Mouse (Mus musculus) testis, adult 2 months (tissue): ENCODE measurements around the gene Hspb2. TPM values are rescaled to one million over a fixed set of nuclear protein-coding genes. Genes with fewer than 3 reads are reported as not detected.
A peak's percentile ranks its signal among the peaks of the same experiment; 100 is the strongest.

Source experiments
- H3K27ac ChIP-seq: fragments of 200-500 bp; 2 replicates; pipeline ENCODE4 v1.5.1; 2012; ENCODE audit warnings: low read depth, low read length; ENCODE audit not compliant: control insufficient read depth, insufficient read depth
- H3K27me3 ChIP-seq: fragments of 200-500 bp; 2 replicates; pipeline ENCODE4 v1.6.1; 2012; ENCODE audit warnings: mild to moderate bottlenecking, low read length, moderate library complexity; ENCODE audit not compliant: control insufficient read depth, insufficient read depth
- H3K36me3 ChIP-seq: fragments of 200-500 bp; 2 replicates; pipeline ENCODE4 v1.6.1; 2012; ENCODE audit warnings: mild to moderate bottlenecking, low read length; ENCODE audit not compliant: control insufficient read depth, insufficient read depth
- H3K4me1 ChIP-seq: fragments of 200-500 bp; 2 replicates; pipeline ENCODE4 v1.6.1; 2012; ENCODE audit warnings: low read length; ENCODE audit not compliant: control insufficient read depth, insufficient read depth
- H3K4me3 ChIP-seq: fragments of 200-500 bp; 2 replicates; pipeline ENCODE4 v1.5.1; 2012; ENCODE audit warnings: low read depth, mild to moderate bottlenecking, low read length, moderate library complexity, mixed read lengths; ENCODE audit not compliant: control insufficient read depth
- CTCF ChIP-seq: fragments of 200-500 bp; IDR thresholded peaks from 2 replicates; pipeline ENCODE4 v1.5.1; 2012; ENCODE audit warnings: low read depth, mild to moderate bottlenecking, inconsistent platforms, low read length, moderate library complexity; ENCODE audit not compliant: control insufficient read depth, insufficient read depth, insufficient replicate concordance
- POLR2A ChIP-seq: fragments of 200-500 bp; IDR thresholded peaks from 2 replicates; pipeline ENCODE4 v1.6.1; 2012; ENCODE audit warnings: low read depth, mild to moderate bottlenecking, inconsistent platforms, low read length, moderate library complexity; ENCODE audit not compliant: control insufficient read depth
- polyA plus RNA-seq: library from polyadenylated mRNA; depleted of rRNA; stranded (reverse); fragments of >200 nt; gene quantifications from 2 replicates; pipeline ENCODE4 v1.2.3, GENCODE M21; 2012; rRNA removed

Hspb2 gene
- polyA plus RNA-seq, result 2.3 and 3.6 TPM in 2 replicates

DNA sequence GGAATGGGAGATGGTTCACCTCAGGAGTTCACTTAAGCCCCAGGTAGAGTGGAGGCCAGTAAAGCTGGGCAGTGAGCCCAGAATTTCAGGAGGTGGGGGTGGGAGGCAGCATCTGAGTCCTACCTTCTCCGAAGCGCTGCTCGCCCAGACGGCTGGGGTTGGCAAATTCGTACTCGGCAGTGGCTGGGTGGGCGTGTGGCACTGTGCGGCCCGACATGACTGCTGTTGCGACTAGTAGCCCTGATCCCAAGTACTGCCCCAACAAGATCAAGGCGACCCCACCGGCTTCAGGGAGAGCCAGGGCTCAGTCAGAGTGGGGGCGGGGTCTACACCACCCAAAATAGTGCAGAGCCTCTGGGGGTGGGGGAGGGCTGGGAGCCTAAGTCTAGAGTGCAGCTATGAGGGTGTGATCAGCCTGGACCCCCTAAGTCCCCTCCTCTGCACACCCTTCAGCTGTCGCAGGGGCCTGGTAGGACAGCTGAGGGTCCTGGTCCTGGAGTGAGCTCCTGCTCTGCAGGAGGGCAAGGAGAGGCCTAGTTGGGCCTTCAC, at the start of gene Hspb2:
Gene Hspb2, minus strand, starts transcription at position 301 of the 549 bp plus-strand sequence.
- Histone ChIP-seq H3K4me1 (peaks cover 14% of the 10 kb centered on the region), H3K36me3 (no peaks in the 10 kb centered on the region), H3K27me3 (no peaks in the 10 kb centered on the region), H3K4me3 (peak within 1 kb of the TSS; percentile 48), H3K27ac (peak within 1 kb of the TSS; percentile 25; the same call in 1 of the 2 replicates)
- TF ChIP-seq POLR2A (no peak), CTCF (no peak)

DNA sequence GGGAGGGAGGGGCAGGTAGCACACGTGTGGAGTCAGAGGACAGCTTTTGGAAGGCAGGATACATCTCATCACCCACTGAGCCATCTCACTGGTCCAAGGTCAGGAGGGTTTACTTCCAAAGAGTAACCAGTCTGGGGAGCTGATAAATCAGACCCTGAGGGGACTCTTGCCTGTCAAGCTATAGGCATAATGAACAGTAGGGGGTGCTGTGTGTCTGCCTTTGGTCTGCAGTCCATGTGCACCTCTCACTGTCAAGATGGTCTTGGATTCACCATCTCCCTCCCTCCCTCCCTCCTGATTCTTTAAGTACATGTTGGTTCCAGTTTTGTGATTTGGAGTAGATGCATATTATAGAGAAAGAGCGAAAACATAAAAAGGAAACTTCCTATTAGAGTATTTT, 48.8 kb upstream of the Hspb2 start:
- Histone ChIP-seq H3K27me3 (no peaks in the 10 kb centered on the region), H3K4me3 (no peak overlapping the region), H3K36me3 (peaks cover 3% of the 10 kb centered on the region), H3K27ac (no peak overlapping the region), H3K4me1 (no peaks in the 10 kb centered on the region)
- TF ChIP-seq CTCF, result peak; percentile 10; the same call in 1 of the 2 replicates
- no peak for TF ChIP-seq POLR2A

DNA sequence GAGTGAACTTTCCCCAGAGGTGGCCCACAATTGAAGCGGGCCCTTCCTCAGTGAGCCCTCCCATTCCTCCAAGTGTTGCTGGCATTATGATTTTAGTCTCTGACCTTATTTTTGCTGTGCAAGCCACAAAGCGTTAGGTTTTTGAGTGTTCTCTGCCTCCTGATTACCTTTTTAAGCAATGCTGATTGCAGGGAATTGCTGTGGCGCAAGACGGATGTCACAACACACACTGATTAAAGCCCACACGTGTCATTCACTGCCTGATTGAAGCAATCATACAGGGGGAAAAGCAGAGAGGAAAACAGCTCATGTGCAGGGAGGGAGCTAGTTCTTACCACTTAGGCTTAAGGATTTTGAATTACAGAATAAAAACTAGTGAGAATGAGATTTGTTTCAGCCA, 46.2 kb upstream of the Hspb2 start:
- H3K27me3 ChIP-seq, result no peaks in the 10 kb centered on the region
- no peaks in the 10 kb centered on the region for H3K36me3 ChIP-seq
- H3K4me1 ChIP-seq, result no peaks in the 10 kb centered on the region
- TF ChIP-seq CTCF, result no peak
- TF ChIP-seq POLR2A, result no peak
- H3K4me3 ChIP-seq, result no peak overlapping the region
- no peak overlapping the region for H3K27ac ChIP-seq

DNA sequence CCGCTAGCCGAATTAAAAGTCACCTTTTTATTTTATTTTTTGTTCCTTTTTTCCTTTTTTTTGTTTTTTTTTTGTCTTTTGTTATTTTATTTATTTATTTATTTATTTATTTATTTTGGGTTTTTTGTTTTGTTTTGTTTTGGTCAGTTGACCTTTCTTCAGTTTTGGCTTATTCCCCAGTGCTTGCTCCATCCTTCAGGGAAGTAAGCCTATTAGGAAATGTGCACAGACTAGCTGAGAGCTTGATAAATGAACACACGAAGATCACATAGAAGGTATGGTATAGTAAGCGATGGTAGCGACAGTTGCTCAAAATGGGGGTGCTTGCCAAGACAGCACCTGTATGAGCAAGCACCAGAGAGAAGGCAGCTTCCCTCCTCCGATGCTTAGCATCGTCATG, 45.5 kb upstream of the Hspb2 start:
- Histone ChIP-seq H3K27me3 (no peaks in the 10 kb centered on the region), H3K4me3 (no peak overlapping the region), H3K36me3 (no peaks in the 10 kb centered on the region), H3K27ac (no peak overlapping the region), H3K4me1 (no peaks in the 10 kb centered on the region)
- no peak for TF ChIP-seq POLR2A
- no peak for TF ChIP-seq CTCF

DNA sequence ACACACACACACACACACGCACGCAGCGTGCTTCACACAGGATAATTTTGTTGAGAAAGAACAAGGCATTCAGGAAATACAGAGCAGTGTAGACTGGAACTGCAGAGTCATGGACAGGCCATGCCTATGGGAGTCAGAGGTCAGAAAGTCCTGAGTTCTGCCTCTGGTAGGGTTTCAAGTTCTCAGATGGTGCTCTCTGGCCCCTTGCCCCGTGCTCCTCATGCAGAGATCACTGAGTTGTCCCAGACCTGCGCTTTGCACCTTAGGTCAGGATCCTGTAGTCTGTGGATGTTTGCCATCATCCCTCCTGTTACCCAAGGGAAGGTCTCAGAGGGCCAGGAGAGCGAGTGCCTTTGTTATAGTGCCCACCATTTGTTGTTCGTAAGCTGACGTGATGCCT, 44.6 kb upstream of the Hspb2 start:
- TF ChIP-seq CTCF (no peak), POLR2A (no peak)
- Histone ChIP-seq H3K4me3 (no peak overlapping the region), H3K27me3 (no peaks in the 10 kb centered on the region), H3K36me3 (peaks cover 2% of the 10 kb centered on the region), H3K27ac (no peak overlapping the region), H3K4me1 (no peaks in the 10 kb centered on the region)

DNA sequence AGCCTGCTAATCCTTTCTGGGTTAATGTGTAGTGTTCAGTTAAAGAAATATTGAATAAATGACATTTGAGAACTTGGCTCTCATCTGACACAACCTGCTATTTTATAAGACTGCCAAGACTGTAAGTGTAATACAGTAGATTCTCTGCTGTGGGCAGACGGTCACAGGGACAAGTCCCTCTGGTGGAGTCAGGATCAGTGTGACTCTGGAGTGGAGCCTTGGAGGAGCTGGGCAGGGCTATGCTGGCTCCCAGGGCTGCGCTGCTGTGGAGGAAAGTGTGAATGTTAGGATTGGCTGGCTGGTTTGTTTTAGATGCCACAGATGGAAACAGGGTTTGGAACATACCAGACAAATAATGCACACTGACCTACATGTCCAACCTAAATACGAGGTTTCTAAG, 43.1 kb upstream of the Hspb2 start:
- H3K36me3 ChIP-seq, result peaks cover 2% of the 10 kb centered on the region
- H3K4me3 ChIP-seq, result no peak overlapping the region
- H3K4me1 ChIP-seq, result no peaks in the 10 kb centered on the region
- no peaks in the 10 kb centered on the region for H3K27me3 ChIP-seq
- H3K27ac ChIP-seq, result no peak overlapping the region
- TF ChIP-seq CTCF (no peak), POLR2A (no peak)

DNA sequence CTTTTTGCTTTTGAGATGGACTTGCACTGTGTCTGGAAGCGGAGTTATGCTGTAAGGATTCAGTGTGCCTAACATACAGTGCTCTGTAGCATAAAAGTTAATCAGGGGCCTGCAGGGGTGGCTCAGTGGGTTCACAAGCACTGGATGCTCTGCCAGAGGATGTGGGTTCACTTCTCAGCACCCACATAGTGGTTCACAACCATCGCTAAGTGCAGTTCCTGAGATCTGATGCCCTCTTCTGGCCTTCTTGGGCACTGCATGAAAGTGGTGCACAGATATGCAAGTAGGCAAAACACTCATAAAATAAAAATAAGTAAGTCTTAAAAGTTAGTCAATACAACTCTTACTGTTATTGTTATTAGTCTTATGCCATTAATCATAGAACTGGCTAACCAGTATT, 30.0 kb upstream of the Hspb2 start:
- Histone ChIP-seq H3K36me3 (peaks cover 1% of the 10 kb centered on the region), H3K27me3 (no peaks in the 10 kb centered on the region), H3K4me1 (no peaks in the 10 kb centered on the region), H3K4me3 (no peak overlapping the region), H3K27ac (no peak overlapping the region)
- TF ChIP-seq POLR2A (no peak), CTCF (peak; percentile 38; the same call in 1 of the 2 replicates)
